Mouse (Mus musculus) CD4-positive, CD25-positive, alpha-beta regulatory T cell (primary cell): Measurements from ENCODE around the gene Ntrk3. TPM values are rescaled to one million over a fixed set of nuclear protein-coding genes. Genes with fewer than 3 reads are reported as not detected.

Experiments
- polyA plus RNA-seq: library from polyadenylated mRNA; unstranded; fragments of 100-300 nt; shearing (Covaris generic); gene quantifications from one replicate; pipeline ENCODE4 v1.2.1, GENCODE M21; 2017

Ntrk3 gene
- polyA plus RNA-seq, result 12.0 TPM

GRCm38 (mm10) chr7:78737614-78738210 is at the start of gene Ntrk3:
TSS of gene Ntrk3 (minus strand) at chr7:78738012.

GRCm38 (mm10) chr7:78782639-78783581 is 45.1 kb upstream of the Ntrk3 start, which contains the start of the genes Mrps11 and Mrpl46:
TSS of gene Mrps11 (plus strand) at chr7:78783119.
TSS of gene Mrpl46 (minus strand) at chr7:78783531.

Other genes starting within 250 kb of the Ntrk3 start
- 50.1 TPM for gene Mrps11, start 45.1 kb upstream of the Ntrk3 start, polyA plus RNA-seq
- 52.5 TPM for gene Mrpl46, start 45.5 kb upstream of the Ntrk3 start, polyA plus RNA-seq
- 30.9 TPM for gene Det1, start 109.3 kb upstream of the Ntrk3 start, polyA plus RNA-seq
- gene Aen, start 157.8 kb upstream of the Ntrk3 start, polyA plus RNA-seq, result 51.0 TPM
- 91.5 TPM for gene Isg20, start 175.4 kb upstream of the Ntrk3 start, polyA plus RNA-seq